Mouse (Mus musculus) stomach, embryonic 14.5 days (tissue): ENCODE measurements around the gene Wdr90. TPM values are rescaled to one million over a fixed set of nuclear protein-coding genes. Genes with fewer than 3 reads are reported as not detected.

Source experiments
- ATAC-seq: fragments of 200-750 bp; cut with Nextera tagmentation; 2 replicates; pipeline ENCODE4 v1.8.0; 2017; ENCODE audit warnings: low read depth, moderate TSS enrichment; ENCODE audit not compliant: insufficient number of reproducible peaks, insufficient read depth, low FRiP score
- H3K27ac ChIP-seq: fragments of 300-500 bp; sonication (generic); 2 replicates; pipeline ENCODE4 v1.5.1; 2014; ENCODE audit warnings: mild to moderate bottlenecking, low read length, moderate library complexity, mixed read lengths
- H3K27me3 ChIP-seq: fragments of 300-500 bp; sonication (generic); 2 replicates; pipeline ENCODE4 v1.6.1; 2014; ENCODE audit warnings: low read length, control low read depth, mixed read lengths; ENCODE audit not compliant: control insufficient read depth, insufficient read depth
- H3K36me3 ChIP-seq: fragments of 300-500 bp; sonication (generic); 2 replicates; pipeline ENCODE4 v1.6.1; 2014; ENCODE audit warnings: mild to moderate bottlenecking, control low read depth, low read length, moderate library complexity, mixed read lengths; ENCODE audit not compliant: control insufficient read depth, insufficient read depth
- H3K4me1 ChIP-seq: fragments of 300-500 bp; sonication (generic); 2 replicates; pipeline ENCODE4 v1.6.1; 2014; ENCODE audit warnings: low read length, control low read depth, mixed read lengths; ENCODE audit not compliant: control insufficient read depth, insufficient read depth
- H3K4me2 ChIP-seq: fragments of 300-500 bp; sonication (generic); replicated peaks from 2 replicates; pipeline ENCODE4 v1.6.1; 2014; ENCODE audit warnings: low read depth, low read length, control low read depth
- H3K4me3 ChIP-seq: fragments of 300-500 bp; sonication (generic); 2 replicates; pipeline ENCODE4 v1.5.1; 2014; ENCODE audit warnings: low read depth, low read length, control low read depth
- H3K9ac ChIP-seq: fragments of 300-500 bp; sonication (generic); replicated peaks from 2 replicates; pipeline ENCODE4 v1.6.1; 2014; ENCODE audit warnings: low read depth, mild to moderate bottlenecking, control low read depth, low read length, moderate library complexity, mixed read lengths
- H3K9me3 ChIP-seq: fragments of 300-500 bp; sonication (generic); 2 replicates; pipeline ENCODE4 v1.6.1; 2016; ENCODE audit warnings: low read depth, low read length, control low read depth; ENCODE audit not compliant: control insufficient read depth
- WGBS: fragments of 180-500 bp; shearing (Covaris S2); extraction: QIAGEN DNeasy Blood & Tissue Kit; methylation state at CpG from one replicate; pipeline ENCODE4 v1.1.7; 2014; 5-methylcytosine and 5-hydroxymethylcytosine counted together
- polyA plus RNA-seq: library from polyadenylated mRNA; unstranded; fragments of >200 nt; fragmentation: Nextera tagmentation; extraction: Ambion mirVana; gene quantifications from 2 replicates; pipeline ENCODE4 v1.2.1, GENCODE M21; 2014

The Wdr90 gene
- polyA plus RNA-seq, 1 experiment from 2014 or later: 22.5 TPM

GRCm38 (mm10) chr17:25838904-25839303 lies 22.4 kb downstream of the Wdr90 start:
- 87% methylated on average over 4 of the region's 4 CpGs for WGBS
- Histone ChIP-seq H3K27me3 (no peaks in the 10 kb centered on the region), H3K27ac (no peak overlapping the region), H3K4me1 (peaks cover 45% of the 10 kb centered on the region), H3K9me3 (no peaks in the 10 kb centered on the region), H3K36me3 (peaks cover 51% of the 10 kb centered on the region), H3K4me2 (no peak overlapping the region), H3K4me3 (no peak overlapping the region), H3K9ac (no peak overlapping the region)
- ATAC-seq: no peak

DNA sequence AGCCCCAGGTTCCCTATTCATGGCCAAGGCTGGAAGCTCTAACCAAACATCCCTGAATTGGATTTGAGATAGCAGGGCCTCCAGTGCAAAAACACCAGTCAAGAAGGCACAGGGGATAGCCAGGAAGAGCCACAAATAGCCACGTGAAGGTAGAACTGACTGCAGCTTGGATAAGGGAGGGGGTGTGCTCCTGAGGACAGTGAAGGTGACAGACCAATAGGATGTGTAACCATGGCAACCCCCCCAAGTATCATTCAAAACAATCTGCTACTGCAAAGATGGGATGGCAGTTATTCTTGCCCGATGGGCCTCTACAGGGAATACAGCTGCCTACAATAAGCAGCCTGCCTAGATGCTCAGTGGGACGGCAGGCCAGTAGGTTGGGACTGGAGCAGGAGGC lies 23.8 kb downstream of the Wdr90 start:
- no peak overlapping the region for H3K4me3 ChIP-seq
- H3K4me1 ChIP-seq: peaks cover 37% of the 10 kb centered on the region
- H3K9me3 ChIP-seq: no peaks in the 10 kb centered on the region
- ATAC-seq: no peak
- 45% methylated on average over 3 of the region's 3 CpGs for WGBS
- no peaks in the 10 kb centered on the region for H3K27me3 ChIP-seq
- H3K36me3 ChIP-seq: peaks cover 51% of the 10 kb centered on the region
- no peak overlapping the region for H3K9ac ChIP-seq
- peak overlapping the region; percentile 52 for H3K4me2 ChIP-seq
- peak overlapping the region; percentile 48; the same call in 1 of the 2 replicates for H3K27ac ChIP-seq

GRCm38 (mm10) chr17:25837076-25837410 lies 24.3 kb downstream of the Wdr90 start, which contains the start of gene Rhbdl1:
Rhbdl1 (minus strand) TSS chr17:25837295.
- 5% methylated on average over 29 of the region's 29 CpGs for whole genome bisulfite sequencing
- H3K36me3 ChIP-seq: peaks cover 48% of the 10 kb centered on the region
- peak within 1 kb of the TSS; percentile 20 for H3K4me3 ChIP-seq
- ATAC-seq: no peak
- peak within 1 kb of the TSS; percentile 48; the same call in 1 of the 2 replicates for H3K27ac ChIP-seq
- H3K9me3 ChIP-seq: no peaks in the 10 kb centered on the region
- H3K27me3 ChIP-seq: no peaks in the 10 kb centered on the region
- peak within 1 kb of the TSS; percentile 52 for H3K4me2 ChIP-seq
- H3K9ac ChIP-seq: no peak within 1 kb of the TSS; the same call in 1 of the 2 replicates
- H3K4me1 ChIP-seq: peaks cover 37% of the 10 kb centered on the region

DNA sequence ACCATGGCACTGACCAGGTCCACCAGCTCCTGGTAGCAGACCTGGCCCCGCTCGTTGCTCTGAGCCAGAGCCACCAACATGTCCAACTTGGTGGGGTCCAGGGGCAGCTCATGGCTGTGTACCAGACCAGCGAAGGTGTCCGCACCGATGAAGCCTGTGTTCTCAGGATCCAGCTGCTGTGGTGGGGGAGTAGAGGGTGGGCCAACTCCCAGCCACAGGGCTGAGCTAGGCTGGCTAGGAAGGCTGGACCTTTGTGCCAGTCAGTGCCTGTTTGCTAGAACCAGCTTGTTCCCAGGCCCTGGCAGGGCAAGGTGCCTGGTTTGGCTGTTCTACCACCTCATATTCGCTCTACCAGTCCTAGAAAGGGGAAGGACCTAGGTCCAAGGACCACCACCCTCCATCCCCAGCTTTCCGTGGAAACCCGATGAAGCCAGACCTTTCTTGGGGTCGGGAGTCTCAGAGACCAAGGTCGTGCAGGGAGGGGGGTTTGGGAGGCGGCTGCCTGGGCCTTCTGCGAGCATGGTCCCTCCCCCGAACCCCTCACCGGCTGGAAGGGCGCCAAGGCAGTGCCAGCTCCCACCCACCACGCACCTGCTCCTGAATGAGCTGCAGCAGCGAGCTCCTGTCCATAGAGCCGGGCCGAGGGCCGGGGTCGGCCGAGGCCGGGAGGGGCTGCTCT lies 24.8 kb downstream of the Wdr90 start:
- H3K27me3 ChIP-seq: no peaks in the 10 kb centered on the region
- H3K4me2 ChIP-seq: peak overlapping the region; percentile 52
- 0 out of 2 replicates have a peak overlapping the region, but pooled peaks have one; percentile 35 for H3K27ac ChIP-seq
- peak overlapping the region; percentile 20 for H3K4me3 ChIP-seq
- 22% methylated on average over 20 of the region's 23 CpGs for WGBS
- H3K4me1 ChIP-seq: peaks cover 40% of the 10 kb centered on the region
- H3K9ac ChIP-seq: no peak overlapping the region; the same call in 1 of the 2 replicates
- no peaks in the 10 kb centered on the region for H3K9me3 ChIP-seq
- ATAC-seq: no peak
- peaks cover 43% of the 10 kb centered on the region for H3K36me3 ChIP-seq

- WGBS: 93% methylated on average over 16 of the region's 16 CpGs
- H3K27ac ChIP-seq: no peak overlapping the region
- no peak for ATAC-seq
- peak overlapping the region; percentile 52; the same call in 1 of the 2 replicates for H3K4me2 ChIP-seq
- peaks cover 46% of the 10 kb centered on the region for H3K4me1 ChIP-seq
- no peaks in the 10 kb centered on the region for H3K27me3 ChIP-seq
- no peak overlapping the region for H3K4me3 ChIP-seq
- H3K9me3 ChIP-seq: no peaks in the 10 kb centered on the region
- H3K9ac ChIP-seq: no peak overlapping the region
- peaks cover 43% of the 10 kb centered on the region for H3K36me3 ChIP-seq
Observed at GRCm38 (mm10) chr17:25835816-25836215, 25.5 kb downstream of the Wdr90 start.

GRCm38 (mm10) chr17:25835301-25835700 lies 26.0 kb downstream of the Wdr90 start:
- WGBS: 90% methylated on average over 7 of the region's 7 CpGs

GRCm38 (mm10) chr17:25834595-25835222 lies 26.6 kb downstream of the Wdr90 start:
- WGBS: 77% methylated on average over 12 of the region's 12 CpGs
- ATAC-seq: no peak
- Histone ChIP-seq H3K4me2 (peak overlapping the region; percentile 99), H3K27me3 (no peaks in the 10 kb centered on the region), H3K9me3 (no peaks in the 10 kb centered on the region), H3K36me3 (peaks cover 40% of the 10 kb centered on the region), H3K27ac (no peak overlapping the region), H3K4me3 (peak overlapping the region; percentile 81), H3K4me1 (peaks cover 52% of the 10 kb centered on the region), H3K9ac (peak overlapping the region; percentile 74; the same call in 1 of the 2 replicates)

More at GRCm38 (mm10) chr17:25835301-25835700, 26.0 kb downstream of the Wdr90 start:
- Histone ChIP-seq H3K4me2 (peak overlapping the region; percentile 99; the same call in 1 of the 2 replicates), H3K4me3 (no peak overlapping the region), H3K27ac (no peak overlapping the region), H3K4me1 (peaks cover 48% of the 10 kb centered on the region), H3K27me3 (no peaks in the 10 kb centered on the region), H3K9me3 (no peaks in the 10 kb centered on the region), H3K9ac (no peak overlapping the region), H3K36me3 (peaks cover 42% of the 10 kb centered on the region)
- no peak for ATAC-seq

GRCm38 (mm10) chr17:25833961-25834594 lies 27.2 kb downstream of the Wdr90 start:
- ATAC-seq: no peak
- no peaks in the 10 kb centered on the region for H3K9me3 ChIP-seq
- peak overlapping the region; percentile 74; the same call in 1 of the 2 replicates for H3K9ac ChIP-seq
- no peaks in the 10 kb centered on the region for H3K27me3 ChIP-seq
- H3K4me2 ChIP-seq: peak overlapping the region; percentile 99
- WGBS: 20% methylated on average over 6 of the region's 6 CpGs
- H3K27ac ChIP-seq: peak overlapping the region; percentile 94; the same call in 1 of the 2 replicates
- peak overlapping the region; percentile 81 for H3K4me3 ChIP-seq
- peaks cover 36% of the 10 kb centered on the region for H3K36me3 ChIP-seq
- peaks cover 55% of the 10 kb centered on the region for H3K4me1 ChIP-seq
